Mouse (Mus musculus) retina, adult 2 months (tissue): ENCODE measurements around the gene Galnt14.

Experiments
- DNase-seq: peaks from one replicate; pipeline ENCODE4 v3.0.0-alpha.2; 2012; ENCODE audit warnings: low read depth, low spot score

Galnt14 gene

GRCm38 (mm10) chr17:73512844-73513243, 197.4 kb downstream of the Galnt14 start:
- DNase-seq, result no peak

- DNase-seq, result no peak
These were observed 202.3 kb downstream of the Galnt14 start for GRCm38 (mm10) chr17:73507804-73508535.

DNA sequence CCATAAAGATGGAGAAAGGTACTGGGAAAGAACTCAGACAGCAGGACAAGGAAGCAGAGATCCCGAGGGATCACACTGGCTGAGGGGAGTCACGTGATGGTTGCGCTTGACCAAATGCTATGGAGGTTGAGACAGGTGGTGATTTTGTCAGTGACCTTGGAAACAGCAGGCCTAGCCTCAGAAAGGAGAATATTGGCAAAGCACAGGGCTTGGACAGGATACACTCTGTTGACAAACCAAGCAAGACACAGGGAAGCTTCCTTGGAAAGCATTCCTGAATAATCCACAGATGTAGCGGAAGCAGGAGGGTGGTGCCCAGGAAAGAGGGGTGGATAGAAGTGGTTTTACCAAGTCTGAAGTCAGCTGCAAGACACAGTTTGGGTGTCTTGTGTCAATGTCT, 206.1 kb downstream of the Galnt14 start:
- DNase-seq, result no peak

- DNase-seq, result no peak
These were observed 207.6 kb downstream of the Galnt14 start for GRCm38 (mm10) chr17:73502613-73503012.

DNA sequence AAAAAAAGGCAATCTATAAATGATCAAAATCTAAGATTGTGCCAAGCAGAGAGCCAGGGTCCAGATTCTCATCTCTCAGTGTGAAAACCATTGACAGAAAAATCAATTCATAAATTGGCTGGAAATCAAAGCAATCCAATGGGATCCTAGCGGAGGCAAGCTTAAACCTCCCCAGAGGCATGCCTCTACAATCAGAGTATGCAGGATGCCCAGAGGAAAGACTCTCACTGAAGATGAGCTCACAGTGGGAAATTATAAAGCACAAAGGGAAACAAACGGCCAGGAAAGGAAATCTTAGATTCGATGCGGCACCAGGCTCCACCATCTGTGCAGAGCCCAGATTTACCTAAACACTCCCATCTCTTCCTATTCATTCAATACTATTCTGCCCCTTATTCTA, 220.7 kb downstream of the Galnt14 start:
- DNase-seq, result no peak

- DNase-seq, result no peak
These were observed 222.5 kb downstream of the Galnt14 start for GRCm38 (mm10) chr17:73487792-73488191.

- DNase-seq, result no peak
These were observed 222.9 kb downstream of the Galnt14 start for GRCm38 (mm10) chr17:73487380-73487779.

GRCm38 (mm10) chr17:73477096-73478076, 232.9 kb downstream of the Galnt14 start:
- DNase-seq, result no peak

DNA sequence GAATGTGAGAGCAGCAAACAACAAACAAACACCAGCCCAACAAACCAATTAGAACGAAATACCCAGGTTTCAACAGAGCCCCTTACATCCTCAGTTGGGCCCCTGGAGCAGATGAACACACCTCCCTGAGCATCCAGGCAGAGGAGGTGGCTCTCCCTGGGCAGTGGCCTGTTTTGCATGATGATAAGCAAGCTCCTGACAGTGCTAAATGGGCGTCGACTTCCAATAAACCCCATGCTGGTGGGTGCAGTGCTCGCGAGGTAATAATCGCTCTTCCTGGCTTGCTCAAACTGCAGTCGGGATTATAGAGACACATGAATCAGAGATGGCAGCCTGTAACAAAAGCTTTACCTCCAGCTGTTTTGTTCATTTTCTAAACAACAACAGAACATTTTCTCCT, 235.9 kb downstream of the Galnt14 start:
- no peak for DNase-seq

- DNase-seq, result no peak
These were observed 237.2 kb downstream of the Galnt14 start for GRCm38 (mm10) chr17:73473012-73473411.

DNA sequence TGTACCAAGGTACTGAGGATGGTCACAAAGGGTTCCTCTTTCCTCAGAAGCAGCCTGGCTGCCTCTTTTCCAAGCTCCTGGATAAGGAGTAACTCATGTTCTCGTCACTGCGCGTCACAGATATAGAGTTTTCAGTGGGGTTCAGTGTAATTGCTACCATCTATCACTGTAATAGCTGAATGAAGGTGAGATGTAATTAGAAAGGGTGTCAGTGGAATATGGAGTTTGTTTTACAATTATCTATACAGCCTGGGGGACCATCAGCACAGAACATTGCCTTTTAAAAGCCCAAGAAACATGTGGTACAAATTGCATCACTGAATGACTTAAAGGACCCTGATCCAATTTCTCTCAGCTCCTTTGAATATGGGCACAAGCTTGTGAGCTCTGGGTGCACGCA, 249.4 kb downstream of the Galnt14 start:
- no peak for DNase-seq

DNA sequence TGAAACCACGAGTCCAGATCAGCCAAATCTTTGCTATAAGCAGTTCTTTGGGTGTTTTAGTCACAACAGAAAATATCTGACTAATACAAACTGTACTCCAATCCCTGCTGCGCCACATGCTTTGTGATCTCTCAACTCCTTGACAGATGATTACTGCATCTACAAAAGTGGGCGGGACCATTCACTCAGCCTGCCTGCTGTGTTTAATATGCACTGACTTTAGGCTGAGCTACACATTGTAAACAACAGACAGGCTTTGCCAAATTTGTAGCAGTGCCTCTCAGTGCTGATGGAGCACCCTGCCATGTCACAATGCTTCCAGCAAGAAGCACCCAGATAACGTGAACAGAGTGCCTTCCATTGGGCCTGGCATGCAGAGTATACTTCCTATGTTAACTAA, 251.5 kb downstream of the Galnt14 start:
- DNase-seq, result no peak

GRCm38 (mm10) chr17:73456551-73456950, 253.7 kb downstream of the Galnt14 start:
- no peak for DNase-seq

- no peak for DNase-seq
These were observed 256.6 kb downstream of the Galnt14 start for GRCm38 (mm10) chr17:73453646-73454045.

GRCm38 (mm10) chr17:73452151-73452760, 258.0 kb downstream of the Galnt14 start:
- DNase-seq, result no peak

DNA sequence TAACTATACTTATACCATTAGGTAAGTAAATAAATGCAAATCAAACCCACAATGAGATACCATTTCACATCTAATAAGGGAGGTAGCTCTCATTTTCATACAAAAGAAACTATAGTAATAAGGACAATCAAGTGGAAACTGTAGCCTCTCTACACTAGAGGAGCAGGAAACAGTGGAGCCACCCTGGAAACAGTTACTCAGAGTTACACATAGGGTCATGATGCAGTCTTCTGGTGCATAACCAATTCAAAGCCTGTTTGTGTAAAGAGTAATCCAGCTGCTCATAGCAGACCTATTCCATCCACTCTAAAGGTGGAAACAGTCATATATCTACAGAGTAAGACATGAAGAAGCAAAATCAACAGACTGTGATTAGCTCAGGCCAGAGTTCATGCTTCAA, 261.1 kb downstream of the Galnt14 start:
- DNase-seq, result no peak
